In genomic region chr4:56685123-56685522, GRCm38 (mm10) we compare ENCODE assay signal across 8 mouse cellular contexts. TPM values are rescaled to one million over a fixed set of nuclear protein-coding genes. Genes with fewer than 3 reads are reported as not detected.
A peak's percentile ranks its signal among the peaks of the same experiment; 100 is the strongest.
DNase-seq lines count a peak whose midpoint lies in the region; ATAC-seq and TF ChIP-seq lines count a peak whose summit lies in the region.

No protein-coding gene starts in this region.

- H3K4me1 ChIP-seq in forebrain, embryonic 15.5 days, result peaks cover 14% of the 10 kb centered on the region
- no peaks in the 10 kb centered on the region for H3K4me1 ChIP-seq in lung, embryonic 14.5 days (ENCODE audit: insufficient read depth)
- 0 out of 2 replicates have a peak, but pooled peaks cover 3% of the 10 kb centered on the region for H3K4me1 ChIP-seq in thymus, adult 2 months (replicated peaks; ENCODE audit: control insufficient read depth, insufficient read depth, low read length)

- ATAC-seq in cerebellum, adult (ENCODE audit: insufficient number of reproducible peaks, low FRiP score, low TSS enrichment), result peak; percentile 71
- ATAC-seq in forebrain, embryonic 15.5 days (replicated peaks), result peak; percentile 72
- peak; percentile 82 for ATAC-seq in lung, embryonic 14.5 days (ENCODE audit: insufficient read depth)

- no peak overlapping the region for H3K9ac ChIP-seq in forebrain, embryonic 15.5 days (replicated peaks)
- H3K9ac ChIP-seq in lung, embryonic 14.5 days, result no peak overlapping the region

- no peak overlapping the region for H3K4me3 ChIP-seq in forebrain, embryonic 15.5 days
- no peak overlapping the region for H3K4me3 ChIP-seq in lung, embryonic 14.5 days (ENCODE audit: low read depth, low read length)
- no peak overlapping the region for H3K4me3 ChIP-seq in thymus, adult 2 months (ENCODE audit: control insufficient read depth, insufficient read depth, low read length)

- no peak for TF ChIP-seq POLR2A in thymus, adult 2 months (IDR thresholded peaks at IDR 0.05; ENCODE audit: control insufficient read depth, extremely low read depth, insufficient read depth, low read length, poor library complexity)

- no peaks in the 10 kb centered on the region for H3K9me3 ChIP-seq in forebrain, embryonic 15.5 days
- no peaks in the 10 kb centered on the region for H3K9me3 ChIP-seq in lung, embryonic 14.5 days (ENCODE audit: low read depth, low read length)

- peak; percentile 84 for DNase-seq in ES-CJ7 (ENCODE audit: low read depth, low spot score)
- peak; percentile 80 to 89 for DNase-seq in heart, postnatal 14 days
- DNase-seq in large intestine, adult 2 months (ENCODE audit: low read depth, low spot score), result peak; percentile 71
- DNase-seq in lung, embryonic 14.5 days, result peak; percentile 95
- peak; percentile 58 for DNase-seq in ovary, adult 18-20 months (ENCODE audit: low spot score)
- DNase-seq in thymus, adult 2 months, result peak; percentile 82

- intact Hi-C loops in heart, postnatal 14 days (cut with DNase I), result loop anchor here (1.0 to 10.0 kb wide), 2 partner anchors 190 to 1171 kb away; no protein-coding TSS in a partner anchor

- H3K36me3 ChIP-seq in forebrain, embryonic 15.5 days, result no peaks in the 10 kb centered on the region
- H3K36me3 ChIP-seq in lung, embryonic 14.5 days (ENCODE audit: insufficient read depth), result no peaks in the 10 kb centered on the region
- H3K36me3 ChIP-seq in thymus, adult 2 months (ENCODE audit: control insufficient read depth, insufficient read depth, low read length), result no peaks in the 10 kb centered on the region

- H3K4me2 ChIP-seq in forebrain, embryonic 15.5 days (replicated peaks), result peak overlapping the region; percentile 9; the same call in 1 of the 2 replicates
- H3K4me2 ChIP-seq in lung, embryonic 14.5 days, result peak overlapping the region; percentile 49

- H3K27ac ChIP-seq in forebrain, embryonic 15.5 days (replicated peaks), result no peak overlapping the region
- no peak overlapping the region for H3K27ac ChIP-seq in lung, embryonic 14.5 days (ENCODE audit: low read depth)
- no peak overlapping the region for H3K27ac ChIP-seq in thymus, adult 2 months (ENCODE audit: control insufficient read depth, insufficient read depth, low read length)

- H3K27me3 ChIP-seq in forebrain, embryonic 15.5 days, result no peaks in the 10 kb centered on the region
- H3K27me3 ChIP-seq in lung, embryonic 14.5 days (ENCODE audit: insufficient read depth, low read length), result no peaks in the 10 kb centered on the region
- H3K27me3 ChIP-seq in thymus, adult 2 months (ENCODE audit: control insufficient read depth, insufficient read depth, low read length), result no peaks in the 10 kb centered on the region

- TF ChIP-seq CTCF in lung, embryonic 14.5 days (IDR thresholded peaks at IDR 0.05; ENCODE audit: low read depth), result peak; percentile 92
- TF ChIP-seq CTCF in thymus, adult 2 months (IDR thresholded peaks at IDR 0.05; ENCODE audit: borderline replicate concordance, control insufficient read depth, extremely low read depth, insufficient read depth, low read length, poor library complexity), result peak; percentile 72; the same call in 1 of the 2 replicates

- 8% methylated on average over 9 of the region's 9 CpGs for WGBS in forebrain, embryonic 15.5 days
- 5% methylated on average over 9 of the region's 9 CpGs for WGBS in large intestine, adult 2 months
- WGBS in lung, embryonic 14.5 days, result 3% methylated on average over 9 of the region's 9 CpGs
- WGBS in thymus, adult 2 months, result 3% methylated on average over 9 of the region's 9 CpGs

RNA-seq across cellular contexts. Expression of gene Gm26657, which starts 54.7 kb away (rescaled TPM):
- not detected in 2 replicates for polyA plus RNA-seq in forebrain, embryonic 15.5 days (2015; fragmentation: Nextera tagmentation; extraction: Ambion mirVana)
- total RNA-seq in heart, postnatal 14 days (2021), result not detected
- polyA plus RNA-seq in large intestine, adult 2 months (2012; rRNA removed), result not detected in 2 replicates
- not detected in 2 replicates for polyA plus RNA-seq in lung, embryonic 14.5 days (2014; fragmentation: Nextera tagmentation; extraction: Ambion mirVana)
- polyA plus RNA-seq in thymus, adult 2 months (2012; rRNA removed), result not detected in 2 replicates

RNA-seq across cellular contexts. Expression of gene Actl7b, which starts 56.1 kb away (rescaled TPM):
- not detected in 2 replicates for polyA plus RNA-seq in forebrain, embryonic 15.5 days (2015; fragmentation: Nextera tagmentation; extraction: Ambion mirVana)
- total RNA-seq in heart, postnatal 14 days (2021), result under 1 TPM in 1 of 2 experiments, not detected in 1; 0.15 TPM
- 0.12 TPM in 1 of 2 replicates, not detected in the other for polyA plus RNA-seq in large intestine, adult 2 months (2012; rRNA removed)
- polyA plus RNA-seq in lung, embryonic 14.5 days (2014; fragmentation: Nextera tagmentation; extraction: Ambion mirVana), result not detected in 2 replicates
- polyA plus RNA-seq in thymus, adult 2 months (2012; rRNA removed), result 0.59 TPM in 1 of 2 replicates, not detected in the other

RNA-seq across cellular contexts. Expression of gene Actl7a, which starts 58.1 kb away (rescaled TPM):
- polyA plus RNA-seq in forebrain, embryonic 15.5 days (2015; fragmentation: Nextera tagmentation; extraction: Ambion mirVana), result not detected in 2 replicates
- total RNA-seq in heart, postnatal 14 days (2021), result not detected
- not detected in 2 replicates for polyA plus RNA-seq in large intestine, adult 2 months (2012; rRNA removed)
- polyA plus RNA-seq in lung, embryonic 14.5 days (2014; fragmentation: Nextera tagmentation; extraction: Ambion mirVana), result not detected in 2 replicates
- 0.05 TPM in 1 of 2 replicates, not detected in the other for polyA plus RNA-seq in thymus, adult 2 months (2012; rRNA removed)
